Mouse (Mus musculus) MEL-GATA-1-ER (cell line): ENCODE measurements around the gene Gm20909.
"Not testable (repeated sequence)": the region's sequence is repeated elsewhere in the genome, so short reads cannot be mapped to it uniquely, and the experiment has no call there.

Experiments
- DNase-seq: peaks from one replicate; pipeline ENCODE4 v3.0.0-alpha.2; 2012; ENCODE audit warnings: low read depth; ENCODE audit errors: extremely low read depth

Gm20909 gene

DNA sequence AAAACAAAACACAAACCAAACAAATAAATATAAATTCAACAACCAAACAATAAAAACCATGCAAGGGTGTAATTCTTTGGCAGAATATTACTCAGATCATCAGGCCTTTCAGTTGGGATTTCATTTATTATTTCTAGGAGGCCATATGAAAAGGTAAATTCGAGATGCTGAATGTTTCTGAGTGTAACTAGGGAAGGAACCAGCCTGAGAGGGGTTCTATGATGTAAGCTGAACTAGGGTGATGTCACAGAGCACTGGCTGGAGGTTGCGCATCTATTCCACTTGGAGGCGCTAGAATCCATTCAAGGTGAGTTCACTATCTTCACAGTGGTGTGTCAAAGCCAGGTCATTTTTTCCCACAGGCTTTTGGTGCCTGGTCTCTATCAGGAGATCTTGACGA, at the start of gene Gm20909:
Gene Gm20909 (plus strand): TSS at position 301 of the 400 bp plus-strand sequence.
- DNase-seq: not testable (repeated sequence)
